Mouse (Mus musculus) kidney, embryonic 16.5 days (tissue): ENCODE results near the gene Pde4d. TPM values are rescaled to one million over a fixed set of nuclear protein-coding genes. Genes with fewer than 3 reads are reported as not detected.

Experiments
- ATAC-seq: fragments of 200-750 bp; cut with Nextera tagmentation; 2 replicates; pipeline ENCODE4 v1.8.0; 2017; ENCODE audit warnings: moderate TSS enrichment; ENCODE audit not compliant: low FRiP score, low TSS enrichment
- H3K27ac ChIP-seq: fragments of 300-500 bp; sonication (generic); 2 replicates; pipeline ENCODE4 v1.5.1; 2014; ENCODE audit warnings: low read length
- H3K27me3 ChIP-seq: fragments of 300-500 bp; sonication (generic); 2 replicates; pipeline ENCODE4 v1.6.1; 2014; ENCODE audit warnings: low read length, control low read depth, mixed read lengths; ENCODE audit not compliant: insufficient read depth
- H3K36me3 ChIP-seq: fragments of 300-500 bp; sonication (generic); 2 replicates; pipeline ENCODE4 v1.6.1; 2014; ENCODE audit warnings: low read length, control low read depth, mixed read lengths; ENCODE audit not compliant: insufficient read depth
- H3K4me1 ChIP-seq: fragments of 300-500 bp; sonication (generic); 2 replicates; pipeline ENCODE4 v1.6.1; 2014; ENCODE audit warnings: low read length, control low read depth, mixed read lengths; ENCODE audit not compliant: insufficient read depth
- H3K4me2 ChIP-seq: fragments of 300-500 bp; sonication (generic); replicated peaks from 2 replicates; pipeline ENCODE4 v1.6.1; 2014; ENCODE audit warnings: low read depth, low read length
- H3K4me3 ChIP-seq: fragments of 300-500 bp; sonication (generic); 2 replicates; pipeline ENCODE4 v1.5.1; 2014; ENCODE audit warnings: mild to moderate bottlenecking, low read length
- H3K9ac ChIP-seq: fragments of 300-500 bp; sonication (generic); replicated peaks from 2 replicates; pipeline ENCODE4 v1.6.1; 2014; ENCODE audit warnings: low read length
- H3K9me3 ChIP-seq: fragments of 300-500 bp; sonication (generic); 2 replicates; pipeline ENCODE4 v1.6.1; 2016; ENCODE audit warnings: low read length, control low read depth
- WGBS: fragments of 180-500 bp; shearing (Covaris S2); extraction: QIAGEN DNeasy Blood & Tissue Kit; methylation state at CpG from one replicate; pipeline ENCODE4 v1.1.7; 2014; 5-methylcytosine and 5-hydroxymethylcytosine counted together
- polyA plus RNA-seq: library from polyadenylated mRNA; unstranded; fragments of >200 nt; fragmentation: Nextera tagmentation; extraction: Ambion mirVana; gene quantifications from 2 replicates; pipeline ENCODE4 v1.2.1, GENCODE M21; 2015

Pde4d gene
- polyA plus RNA-seq, 1 experiment from 2014 or later: 11.1 TPM

DNA sequence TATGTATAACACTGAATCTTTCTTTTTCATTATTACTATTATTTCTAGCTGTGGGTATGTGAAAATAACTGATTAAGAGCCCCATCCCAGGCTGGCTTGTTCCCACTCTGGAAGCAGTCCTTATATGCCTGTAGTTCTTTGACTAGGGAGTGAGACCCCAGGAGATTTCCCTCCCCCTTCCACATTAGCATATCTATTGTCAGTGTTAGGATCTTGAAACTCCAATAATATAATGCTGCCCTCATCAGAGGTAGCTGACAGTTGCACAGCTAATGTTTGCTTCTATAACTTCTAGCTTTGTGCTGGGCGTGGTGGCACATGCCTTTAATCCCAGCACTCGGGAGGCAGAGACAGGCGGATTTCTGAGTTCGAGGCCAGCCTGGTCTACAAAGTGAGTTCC lies 1178.9 kb downstream of the Pde4d start:
- H3K9ac ChIP-seq: no peak overlapping the region
- H3K27ac ChIP-seq: no peak overlapping the region
- WGBS: 97% methylated on average over 4 of the region's 4 CpGs
- H3K27me3 ChIP-seq: no peaks in the 10 kb centered on the region
- no peak overlapping the region for H3K4me3 ChIP-seq
- H3K36me3 ChIP-seq: no peaks in the 10 kb centered on the region
- no peak for ATAC-seq
- H3K4me1 ChIP-seq: peaks cover 21% of the 10 kb centered on the region
- no peaks in the 10 kb centered on the region for H3K9me3 ChIP-seq
- no peak overlapping the region for H3K4me2 ChIP-seq

GRCm38 (mm10) chr13:109629216-109629615 lies 1179.5 kb downstream of the Pde4d start:
- Histone ChIP-seq H3K4me1 (peaks cover 21% of the 10 kb centered on the region), H3K27ac (no peak overlapping the region), H3K27me3 (no peaks in the 10 kb centered on the region), H3K4me3 (no peak overlapping the region), H3K9me3 (no peaks in the 10 kb centered on the region), H3K36me3 (no peaks in the 10 kb centered on the region), H3K4me2 (no peak overlapping the region), H3K9ac (no peak overlapping the region)
- 87% methylated on average over 5 of the region's 5 CpGs for WGBS
- ATAC-seq: no peak

DNA sequence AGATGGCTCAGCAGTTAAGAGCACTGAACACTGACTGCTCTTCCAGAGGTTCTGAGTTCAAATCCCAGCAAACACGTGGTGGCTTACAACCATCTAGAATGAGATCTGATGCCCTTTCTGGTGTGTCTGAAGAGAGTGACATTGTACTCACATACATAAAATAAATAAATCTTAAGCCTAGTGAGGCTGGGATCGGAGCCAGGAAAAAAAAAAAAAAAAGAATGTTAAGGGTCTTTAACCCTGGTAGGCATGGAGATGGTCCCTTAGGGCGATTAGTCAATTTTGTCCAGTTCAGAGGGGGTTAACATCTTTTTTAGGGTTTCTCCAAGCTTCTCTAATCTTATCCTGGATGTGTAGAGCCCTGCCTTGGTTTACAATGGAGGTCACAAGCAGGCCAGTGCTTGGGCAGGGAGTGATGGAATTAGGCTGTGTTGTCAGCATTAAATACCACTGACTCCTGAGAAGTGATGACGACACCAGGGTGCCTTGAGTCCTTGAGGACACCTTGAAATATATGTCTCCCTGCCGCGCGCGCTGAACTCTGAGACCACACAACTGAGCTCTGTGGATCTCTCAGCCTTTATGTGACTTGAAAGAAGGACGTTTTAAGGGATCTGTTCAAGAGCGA lies 1181.8 kb downstream of the Pde4d start:
- no peaks in the 10 kb centered on the region for H3K27me3 ChIP-seq
- H3K4me2 ChIP-seq: no peak overlapping the region
- no peaks in the 10 kb centered on the region for H3K9me3 ChIP-seq
- H3K4me1 ChIP-seq: peaks cover 21% of the 10 kb centered on the region
- H3K9ac ChIP-seq: no peak overlapping the region
- no peak for ATAC-seq
- 38% methylated on average over 10 of the region's 10 CpGs for WGBS
- no peak overlapping the region for H3K4me3 ChIP-seq
- no peaks in the 10 kb centered on the region for H3K36me3 ChIP-seq
- H3K27ac ChIP-seq: no peak overlapping the region

DNA sequence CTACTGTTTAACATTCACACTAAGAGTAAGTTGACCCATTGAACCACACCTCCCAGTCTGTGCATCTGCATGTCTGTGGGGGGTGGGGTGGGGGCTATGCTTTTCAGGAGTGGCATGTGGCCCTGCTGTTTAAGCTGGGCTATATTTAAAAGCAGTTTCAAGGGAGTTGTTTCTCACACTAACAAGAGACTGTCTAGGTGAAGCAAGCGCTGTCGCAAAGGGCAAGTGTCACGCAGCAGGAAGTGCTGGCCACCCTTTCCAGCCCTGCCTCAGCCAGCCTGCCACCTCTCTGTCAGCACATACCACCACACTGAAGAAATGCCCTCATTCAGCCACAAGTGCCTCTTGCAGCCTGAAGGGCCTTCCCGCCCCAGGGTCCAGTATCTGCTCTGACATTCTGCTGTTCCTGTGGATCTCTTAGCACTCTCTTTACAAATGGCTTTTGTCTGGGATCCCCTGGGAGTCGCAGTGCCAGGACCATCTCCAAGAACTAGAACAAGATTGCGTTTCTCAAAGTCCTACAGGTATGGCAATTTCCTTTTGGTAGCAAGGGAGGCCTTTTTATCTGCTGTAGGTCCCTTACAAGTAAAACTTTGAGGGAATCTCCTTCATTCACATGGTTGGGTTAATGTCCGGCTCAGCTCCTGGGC lies 1182.8 kb downstream of the Pde4d start:
- WGBS: 24% methylated on average over 7 of the region's 7 CpGs
- Histone ChIP-seq H3K4me2 (no peak overlapping the region), H3K4me3 (no peak overlapping the region), H3K9me3 (no peaks in the 10 kb centered on the region), H3K9ac (no peak overlapping the region), H3K27ac (no peak overlapping the region), H3K36me3 (no peaks in the 10 kb centered on the region), H3K4me1 (peaks cover 21% of the 10 kb centered on the region), H3K27me3 (no peaks in the 10 kb centered on the region)
- peak; percentile 72 for ATAC-seq

GRCm38 (mm10) chr13:109633037-109633418 lies 1183.3 kb downstream of the Pde4d start:
- ATAC-seq: no peak
- Histone ChIP-seq H3K4me2 (no peak overlapping the region), H3K27ac (0 out of 2 replicates have a peak overlapping the region, but pooled peaks have one; percentile 6), H3K36me3 (no peaks in the 10 kb centered on the region), H3K9ac (no peak overlapping the region), H3K4me3 (no peak overlapping the region), H3K9me3 (no peaks in the 10 kb centered on the region), H3K4me1 (peaks cover 21% of the 10 kb centered on the region), H3K27me3 (no peaks in the 10 kb centered on the region)
- WGBS: 44% methylated on average over 3 of the region's 3 CpGs

DNA sequence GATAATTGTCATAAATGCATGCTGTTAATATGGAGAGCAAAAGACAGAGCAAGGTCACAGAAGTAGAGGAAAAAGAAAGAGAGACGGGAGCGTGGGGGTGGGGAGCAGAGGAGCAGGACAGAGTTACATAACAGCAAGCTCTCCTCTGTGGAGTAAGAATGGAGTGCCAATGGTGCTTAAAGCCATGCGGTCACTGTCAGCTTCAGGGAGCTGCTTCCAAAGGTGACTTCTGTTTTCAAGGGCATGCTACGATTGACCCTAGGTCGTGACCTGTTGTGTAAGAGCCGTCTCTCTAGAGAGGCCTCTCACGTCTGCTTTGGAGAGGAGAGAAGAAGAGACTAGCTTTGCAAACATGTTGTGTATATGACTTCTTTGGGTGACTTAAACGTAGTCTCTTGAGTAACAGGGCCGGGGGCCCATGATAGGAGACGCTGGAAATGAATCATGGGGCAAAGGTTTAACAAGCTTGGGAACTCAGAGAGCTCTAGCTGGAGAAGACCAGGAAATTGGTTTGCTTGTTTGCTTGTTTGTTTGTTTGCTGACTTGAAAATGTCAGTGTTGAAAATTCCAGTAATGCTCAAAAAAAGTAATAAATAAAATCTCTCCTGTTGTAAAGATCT lies 1186.3 kb downstream of the Pde4d start:
- WGBS: 65% methylated on average over 10 of the region's 10 CpGs
- Histone ChIP-seq H3K36me3 (no peaks in the 10 kb centered on the region), H3K9me3 (no peaks in the 10 kb centered on the region), H3K9ac (no peak overlapping the region), H3K4me2 (no peak overlapping the region), H3K27me3 (no peaks in the 10 kb centered on the region), H3K4me3 (no peak overlapping the region), H3K4me1 (peaks cover 23% of the 10 kb centered on the region), H3K27ac (no peak overlapping the region)
- no peak for ATAC-seq

DNA sequence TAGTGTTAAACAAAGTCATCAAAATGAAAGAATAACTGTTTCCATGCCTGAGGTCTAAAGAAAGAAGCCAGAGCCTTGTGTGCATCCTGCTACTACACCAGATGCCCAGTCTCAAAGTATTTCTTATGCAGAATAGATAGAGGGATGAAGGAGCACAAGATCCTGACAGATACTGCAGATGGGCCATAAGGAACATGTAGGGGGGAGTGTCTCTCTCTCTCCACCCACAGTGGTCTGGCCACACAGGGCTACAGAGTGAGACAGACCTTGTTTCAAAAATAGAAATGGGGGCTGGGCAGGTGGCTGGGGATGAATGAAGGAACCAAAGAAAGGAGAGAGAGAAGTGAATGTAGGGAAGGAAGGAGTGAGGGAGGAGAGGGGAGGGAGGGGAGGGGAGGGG lies 1188.5 kb downstream of the Pde4d start:
- Histone ChIP-seq H3K4me2 (no peak overlapping the region), H3K9ac (no peak overlapping the region), H3K27me3 (no peaks in the 10 kb centered on the region), H3K4me1 (0 out of 2 replicates have a peak, but pooled peaks cover 3% of the 10 kb centered on the region), H3K4me3 (no peak overlapping the region), H3K27ac (no peak overlapping the region), H3K36me3 (no peaks in the 10 kb centered on the region), H3K9me3 (no peaks in the 10 kb centered on the region)
- ATAC-seq: no peak

GRCm38 (mm10) chr13:109639286-109639685 lies 1189.5 kb downstream of the Pde4d start:
- no peaks in the 10 kb centered on the region for H3K27me3 ChIP-seq
- 0 out of 2 replicates have a peak, but pooled peaks cover 3% of the 10 kb centered on the region for H3K4me1 ChIP-seq
- H3K9ac ChIP-seq: no peak overlapping the region
- H3K36me3 ChIP-seq: no peaks in the 10 kb centered on the region
- 38% methylated on average over 6 of the region's 6 CpGs for WGBS
- no peaks in the 10 kb centered on the region for H3K9me3 ChIP-seq
- no peak overlapping the region for H3K4me2 ChIP-seq
- no peak overlapping the region for H3K4me3 ChIP-seq
- peak; percentile 73; the same call in 1 of the 2 replicates for ATAC-seq
- H3K27ac ChIP-seq: no peak overlapping the region

- Histone ChIP-seq H3K27me3 (no peaks in the 10 kb centered on the region), H3K4me3 (no peak overlapping the region), H3K4me2 (no peak overlapping the region), H3K27ac (no peak overlapping the region), H3K9me3 (no peaks in the 10 kb centered on the region), H3K4me1 (0 out of 2 replicates have a peak, but pooled peaks cover 3% of the 10 kb centered on the region), H3K9ac (no peak overlapping the region), H3K36me3 (no peaks in the 10 kb centered on the region)
- no peak for ATAC-seq
- WGBS: 75% methylated on average over 6 of the region's 6 CpGs
Observed at GRCm38 (mm10) chr13:109641562-109641961, 1191.8 kb downstream of the Pde4d start.

GRCm38 (mm10) chr13:109643419-109643818 lies 1193.7 kb downstream of the Pde4d start:
- H3K4me3 ChIP-seq: no peak overlapping the region
- ATAC-seq: no peak
- H3K9me3 ChIP-seq: no peaks in the 10 kb centered on the region
- WGBS: 83% methylated on average over 3 of the region's 3 CpGs
- H3K4me2 ChIP-seq: no peak overlapping the region
- H3K27ac ChIP-seq: no peak overlapping the region
- H3K36me3 ChIP-seq: no peaks in the 10 kb centered on the region
- no peak overlapping the region for H3K9ac ChIP-seq
- H3K27me3 ChIP-seq: no peaks in the 10 kb centered on the region
- H3K4me1 ChIP-seq: 0 out of 2 replicates have a peak, but pooled peaks cover 3% of the 10 kb centered on the region
